Mouse (Mus musculus): Measurements from ENCODE around the gene Mical2. TPM values are rescaled to one million over a fixed set of nuclear protein-coding genes. Genes with fewer than 3 reads are reported as not detected.

The Mical2 gene
- total RNA-seq, 2 experiments from 2014 or later = 691 to 703 TPM

DNA sequence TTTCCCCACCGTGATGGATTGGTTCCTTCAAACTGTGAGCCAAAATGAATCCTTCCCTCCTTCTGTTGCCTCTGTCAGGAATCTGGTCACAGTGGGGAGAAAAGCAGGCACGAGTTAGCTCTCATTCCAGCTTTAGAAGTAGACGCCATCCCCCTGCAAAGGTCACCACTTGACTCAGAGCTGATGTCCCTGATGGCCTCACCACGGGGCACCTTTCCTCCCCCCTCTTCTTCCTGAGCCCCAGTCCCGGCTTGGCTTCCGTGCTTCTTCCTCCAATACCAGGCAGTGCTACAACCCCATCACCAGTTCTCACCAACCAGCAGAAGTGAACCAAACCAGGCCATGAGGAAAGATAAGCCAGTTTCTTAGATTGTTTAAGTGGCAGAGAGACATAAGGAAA lies 16.9 kb downstream of the Mical2 start:
- no peak for DNase-seq

DNA sequence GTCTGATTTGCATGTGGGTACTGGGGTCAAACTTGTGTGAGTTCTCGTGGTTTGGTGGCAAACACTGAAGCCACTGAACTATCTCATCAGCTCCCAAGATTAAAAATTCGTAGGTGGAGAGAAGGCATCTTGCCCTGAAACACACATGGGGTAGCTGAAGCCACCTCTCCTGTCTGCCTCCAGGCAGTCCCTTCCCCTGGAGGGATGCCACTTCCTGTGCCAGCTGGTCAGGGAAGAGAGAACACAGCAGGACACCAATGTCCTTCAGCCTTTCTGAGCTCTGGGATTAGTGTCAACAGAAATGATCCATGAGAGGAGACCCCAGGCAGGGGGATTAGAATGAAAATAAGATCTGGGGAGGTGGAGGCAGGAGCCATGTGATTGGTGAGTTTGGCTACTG lies 18.4 kb downstream of the Mical2 start:
- no peak for DNase-seq

DNA sequence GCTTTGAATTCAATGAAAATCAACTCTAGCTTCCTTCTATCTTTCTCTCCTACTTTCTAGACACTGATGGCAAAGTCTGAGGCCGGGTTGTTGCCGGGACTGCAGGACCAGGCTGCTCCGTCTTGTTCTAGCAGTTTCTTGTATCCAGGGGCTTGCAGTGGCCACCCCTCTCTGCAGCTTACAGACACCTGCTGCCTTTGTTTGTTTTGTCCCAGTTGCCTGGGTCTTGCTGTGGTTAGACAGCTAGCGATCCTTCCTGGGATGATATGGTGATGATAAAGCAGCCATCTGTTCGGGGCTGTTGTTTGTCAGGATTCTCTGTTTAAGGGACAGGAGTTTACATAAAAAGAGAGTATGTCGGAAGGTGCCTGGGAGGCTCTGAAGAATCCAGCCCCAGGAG lies 19.0 kb downstream of the Mical2 start:
- no peak for DNase-seq

DNA sequence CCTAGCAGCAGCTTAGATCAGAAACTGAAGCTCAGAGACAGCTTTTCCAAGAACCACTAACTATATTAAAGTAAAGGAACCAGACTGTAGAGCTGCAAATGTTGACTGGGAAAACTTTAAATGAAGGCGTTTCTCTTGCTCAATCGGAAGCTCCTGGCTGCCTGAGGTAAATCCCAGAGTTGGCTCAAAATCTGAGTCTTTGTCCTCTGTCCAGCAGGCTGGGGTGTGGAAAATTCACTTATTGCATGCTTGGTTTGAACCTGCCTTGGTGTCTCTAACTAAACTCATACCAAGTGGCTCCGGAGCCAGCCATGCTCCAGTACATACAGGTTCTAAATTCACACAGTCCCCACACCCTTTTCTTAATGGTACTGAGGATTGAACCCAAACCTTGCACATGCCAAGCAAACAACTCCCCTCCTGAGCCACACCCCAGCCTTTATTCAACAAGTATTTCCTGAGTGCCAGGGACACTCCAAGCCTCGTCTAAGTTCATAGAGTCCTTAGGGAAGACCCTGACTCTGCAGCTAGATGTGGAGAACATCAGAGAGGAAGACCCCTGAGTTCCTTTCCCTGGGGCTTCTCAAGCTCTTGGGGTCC lies 20.3 kb downstream of the Mical2 start:
- DNase-seq = no peak

DNA sequence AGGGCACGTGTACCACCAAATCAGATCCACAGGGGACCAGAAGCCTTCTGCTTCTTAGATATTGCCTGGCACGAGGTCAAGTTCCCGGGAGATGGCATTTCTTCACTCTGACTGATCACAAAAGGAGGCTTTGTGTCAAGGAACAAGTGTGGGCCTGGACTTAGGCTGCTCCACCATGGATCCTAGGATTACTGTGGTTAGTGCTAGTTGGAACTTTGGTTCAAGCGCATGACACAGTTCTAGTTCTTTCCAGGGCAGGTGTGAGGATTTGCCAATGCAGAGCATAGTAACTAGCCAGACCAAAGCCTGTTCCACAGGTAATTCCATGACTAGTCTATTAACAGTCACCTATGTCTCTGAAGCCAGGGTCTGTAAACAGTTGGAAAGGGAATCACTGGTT lies 20.8 kb downstream of the Mical2 start:
- no peak for DNase-seq

DNA sequence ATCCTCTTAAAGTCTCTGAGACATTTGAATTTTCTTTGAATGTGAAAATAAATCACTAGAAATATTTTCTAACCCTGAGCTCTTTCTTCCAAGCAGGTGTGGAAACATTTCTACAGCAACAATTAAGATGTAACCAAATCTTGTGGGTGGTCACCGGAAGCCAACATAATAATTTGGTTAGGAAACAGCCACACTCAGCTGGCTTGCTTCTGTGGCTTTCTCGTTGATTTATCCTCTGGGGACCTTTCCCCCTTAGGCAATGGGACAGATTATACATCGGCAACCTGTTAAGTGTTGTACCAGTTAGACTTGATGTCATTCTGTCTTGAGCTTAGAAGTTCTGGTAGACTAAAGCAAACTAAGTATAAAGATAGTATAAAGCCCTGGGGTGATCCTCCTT lies 22.2 kb downstream of the Mical2 start:
- DNase-seq = no peak

DNA sequence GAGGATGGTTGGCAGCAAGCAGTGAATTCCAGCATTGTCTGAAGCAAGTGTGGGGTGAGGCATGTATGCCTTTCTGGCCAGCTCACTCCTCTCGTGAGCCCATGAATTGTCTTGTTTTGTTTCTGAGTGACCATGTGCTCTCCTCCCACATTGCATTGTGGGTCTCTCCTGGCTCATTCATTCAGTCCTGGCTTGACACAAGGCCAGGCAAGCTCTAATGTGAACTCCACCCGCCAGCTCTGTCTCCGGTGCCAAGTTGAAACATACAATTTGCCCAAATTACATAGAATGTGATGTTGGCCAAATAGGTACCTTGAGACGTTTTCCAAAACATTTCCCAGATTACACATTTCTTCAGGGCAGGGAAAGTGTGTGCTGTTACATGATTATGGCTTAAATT lies 23.8 kb downstream of the Mical2 start:
- no peak for DNase-seq

DNA sequence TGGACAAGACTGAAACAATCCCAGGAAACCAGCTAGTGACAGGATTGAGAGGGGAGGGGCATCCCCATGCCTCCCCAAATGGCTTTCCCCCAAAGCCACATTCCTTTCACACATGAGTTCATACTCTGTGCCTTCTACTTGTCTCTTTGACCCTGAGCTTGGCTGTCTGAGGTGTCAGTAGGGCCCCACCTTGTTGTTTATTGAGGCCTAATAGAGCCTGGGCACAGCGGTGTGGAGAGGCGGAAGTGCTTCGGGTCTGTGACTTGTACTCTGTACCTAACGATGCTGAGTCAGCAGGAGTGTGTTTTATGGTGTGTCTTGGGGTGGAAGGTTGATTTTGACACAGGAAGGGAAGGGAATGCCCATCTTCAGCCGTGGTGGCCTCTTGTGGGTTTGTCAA lies 26.4 kb downstream of the Mical2 start:
- no peak for DNase-seq

DNA sequence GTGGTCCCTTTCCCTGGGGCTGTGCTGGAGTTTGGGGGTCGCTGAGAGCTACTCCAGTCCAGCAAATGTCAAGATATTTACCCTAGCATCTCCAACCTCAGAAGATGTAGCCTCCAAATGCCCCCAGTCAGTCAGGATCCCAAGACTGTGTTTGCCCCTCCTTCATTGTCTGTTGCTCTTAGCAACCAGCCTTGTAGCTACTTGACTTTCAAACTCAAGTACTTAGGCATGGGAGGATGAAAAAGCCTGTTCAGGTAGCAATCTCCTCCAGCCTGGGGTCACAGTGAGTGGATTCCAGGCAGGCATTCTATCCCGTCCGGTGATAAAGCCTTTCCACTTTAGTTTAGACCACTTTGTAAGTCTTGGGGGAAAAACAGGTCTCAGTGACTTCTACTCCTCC lies 28.6 kb downstream of the Mical2 start:
- no peak for DNase-seq

DNA sequence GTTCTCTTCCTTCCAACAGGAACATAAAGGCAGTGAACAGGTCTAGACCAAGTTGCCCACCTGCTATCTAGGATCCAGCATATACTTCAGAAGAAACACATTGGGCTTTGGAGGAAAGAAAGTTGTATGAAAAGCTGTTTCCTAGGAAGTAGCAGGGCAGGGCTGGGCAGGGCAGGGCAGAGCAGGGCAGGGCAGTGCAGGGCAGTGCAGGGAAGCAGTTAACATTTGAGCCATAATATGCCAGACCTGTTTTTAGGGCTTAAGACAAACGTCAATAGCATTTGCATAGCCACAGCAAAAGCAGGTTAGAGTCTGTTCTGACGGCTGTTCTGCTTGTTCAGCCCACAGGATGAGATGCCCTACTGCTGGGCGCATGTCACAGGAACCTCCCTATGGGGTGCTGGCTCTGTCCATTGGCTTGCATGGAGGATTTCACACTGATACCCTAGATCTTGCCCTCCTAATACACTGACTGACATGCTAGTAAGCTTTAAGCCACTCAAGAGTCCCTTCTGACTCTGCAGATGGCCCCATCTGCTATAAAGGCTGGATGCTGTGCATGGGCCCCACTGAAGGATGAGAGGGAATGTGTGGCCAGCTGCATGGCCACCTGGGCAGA lies 29.7 kb downstream of the Mical2 start:
- no peak for DNase-seq

DNA sequence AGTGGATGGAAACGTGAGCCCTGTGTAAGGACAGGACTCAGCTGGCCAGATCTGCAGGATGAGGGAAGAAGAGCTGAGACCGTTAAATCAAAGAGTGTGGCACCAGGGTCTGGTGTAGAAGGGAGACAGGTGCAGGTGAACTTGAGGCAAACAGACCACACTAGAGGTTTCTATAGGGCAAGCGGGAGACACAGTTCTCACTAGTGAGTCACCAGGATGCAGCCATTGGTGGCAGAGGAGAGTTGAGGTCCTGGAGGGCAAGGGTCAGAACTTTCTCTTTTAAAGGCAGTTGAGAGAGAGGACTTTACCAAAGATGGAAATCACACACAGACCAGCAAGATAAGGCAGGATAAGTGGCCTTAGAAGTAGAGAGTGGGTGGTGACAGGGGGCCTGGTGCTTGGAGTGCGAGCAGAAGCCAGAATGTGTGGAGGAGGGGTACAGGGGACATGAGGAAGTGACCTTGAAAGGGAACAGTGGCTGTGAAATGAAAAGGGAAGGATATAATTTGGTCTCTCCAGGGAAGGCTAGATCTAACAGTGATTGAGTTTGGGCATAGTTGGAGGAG lies 32.8 kb downstream of the Mical2 start:
- DNase-seq = no peak

DNA sequence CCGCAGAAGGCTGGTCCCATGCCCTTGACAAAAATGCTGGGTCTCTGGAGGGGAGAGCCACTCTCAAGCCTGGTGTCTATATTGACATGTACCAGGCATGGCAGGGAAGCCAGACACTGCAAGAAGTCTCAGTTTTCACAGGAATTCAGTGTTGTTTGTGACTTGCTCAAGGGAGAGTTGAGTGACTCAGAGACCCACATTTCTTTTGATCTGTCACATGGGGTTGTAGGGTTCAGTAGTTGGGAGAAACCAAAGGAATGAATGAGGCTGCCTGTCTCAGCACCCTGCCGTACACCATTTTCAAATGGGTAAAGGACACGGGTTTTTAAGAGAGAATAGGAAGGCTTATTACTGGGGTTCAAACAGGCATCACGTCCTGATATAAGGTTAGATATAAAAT lies 33.6 kb downstream of the Mical2 start:
- no peak for DNase-seq

DNA sequence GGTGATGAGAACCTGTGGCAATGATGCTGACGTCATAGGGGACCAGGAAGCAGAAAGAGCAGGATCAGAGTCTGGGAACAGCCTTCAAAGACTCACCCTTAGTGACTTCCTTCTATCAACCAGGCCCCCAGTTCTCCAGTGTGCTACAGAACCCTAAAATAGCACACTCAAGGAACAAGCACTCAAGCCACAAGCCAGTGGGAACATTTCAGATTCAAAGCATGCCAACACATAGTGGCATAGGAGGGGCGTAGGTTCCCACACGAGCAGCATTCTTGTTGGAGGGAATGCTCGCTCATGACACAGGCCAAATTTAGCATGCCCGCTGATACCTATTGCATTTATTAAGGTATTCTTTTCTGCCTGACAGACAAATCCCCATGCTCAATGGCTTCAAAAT lies 35.5 kb downstream of the Mical2 start:
- no peak for DNase-seq

DNA sequence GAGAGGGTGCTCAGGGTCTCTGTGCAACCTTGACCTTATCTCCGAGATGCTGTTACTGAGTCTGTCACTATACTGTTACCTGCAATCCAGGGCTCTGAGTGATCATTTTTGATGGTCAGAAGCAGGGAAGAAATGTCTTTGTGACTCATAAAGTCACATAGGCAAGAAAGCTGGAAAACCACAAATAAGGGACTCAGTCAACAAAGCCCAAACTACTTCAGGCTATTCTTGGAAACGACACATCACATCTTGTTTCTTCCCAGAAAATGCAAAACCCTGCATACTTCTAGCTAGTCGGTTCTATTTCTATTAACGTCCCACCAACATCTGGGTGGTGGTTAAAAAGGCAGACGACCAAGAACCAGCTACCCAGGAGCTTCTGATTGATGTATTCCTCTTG lies 41.6 kb downstream of the Mical2 start:
- no peak for DNase-seq

DNA sequence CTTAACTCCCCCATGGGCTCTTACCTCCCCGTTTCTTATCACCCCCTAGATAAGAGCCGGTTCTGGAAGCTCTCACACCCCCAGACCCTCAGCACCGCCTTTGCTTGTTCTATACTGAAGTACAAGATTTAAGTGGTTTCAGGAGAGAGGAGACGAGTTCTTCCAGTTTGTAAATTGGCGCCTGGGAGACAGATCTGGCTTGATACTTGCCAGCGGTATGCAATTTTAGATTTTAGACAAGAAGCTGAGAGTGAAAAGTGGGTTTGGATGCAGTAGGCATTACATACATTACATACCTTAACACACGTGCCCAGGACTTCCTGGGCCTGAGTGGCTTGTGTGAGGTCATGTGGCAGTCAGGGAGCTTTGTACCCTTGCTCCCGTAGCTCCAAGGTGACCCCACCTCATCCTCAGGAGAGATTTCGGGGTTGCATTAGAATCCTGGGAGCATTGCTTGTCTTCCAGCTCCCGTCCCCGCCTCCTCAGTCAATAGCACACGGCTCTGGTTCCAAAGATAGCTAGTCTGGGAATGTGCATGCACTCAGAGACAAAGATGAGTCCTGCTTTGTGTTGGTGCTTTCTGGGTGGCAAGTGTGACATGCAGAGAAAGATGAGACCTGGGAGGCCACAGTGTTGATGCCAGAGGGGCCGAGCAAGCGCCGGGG lies 43.2 kb downstream of the Mical2 start:
- no peak for DNase-seq

DNA sequence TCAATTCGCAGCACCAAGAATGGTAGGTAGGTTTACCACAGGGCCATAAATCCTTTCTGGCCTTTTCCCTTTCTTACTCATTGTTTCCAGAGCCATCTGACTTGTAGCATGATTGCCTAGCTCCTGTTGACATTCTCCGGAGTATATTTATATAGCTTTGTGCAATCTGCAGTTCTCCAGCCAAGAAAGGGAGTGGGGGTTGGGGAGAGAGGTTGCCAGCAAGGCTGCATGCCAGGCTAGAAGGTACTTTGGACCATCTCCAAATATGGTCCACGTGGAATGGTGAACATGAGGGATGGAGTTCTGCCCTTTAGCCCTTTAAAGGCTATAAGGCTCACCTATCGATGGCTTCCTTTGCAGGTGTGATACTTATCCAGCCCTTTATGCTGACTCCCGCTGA lies 45.2 kb downstream of the Mical2 start:
- no peak for DNase-seq

DNA sequence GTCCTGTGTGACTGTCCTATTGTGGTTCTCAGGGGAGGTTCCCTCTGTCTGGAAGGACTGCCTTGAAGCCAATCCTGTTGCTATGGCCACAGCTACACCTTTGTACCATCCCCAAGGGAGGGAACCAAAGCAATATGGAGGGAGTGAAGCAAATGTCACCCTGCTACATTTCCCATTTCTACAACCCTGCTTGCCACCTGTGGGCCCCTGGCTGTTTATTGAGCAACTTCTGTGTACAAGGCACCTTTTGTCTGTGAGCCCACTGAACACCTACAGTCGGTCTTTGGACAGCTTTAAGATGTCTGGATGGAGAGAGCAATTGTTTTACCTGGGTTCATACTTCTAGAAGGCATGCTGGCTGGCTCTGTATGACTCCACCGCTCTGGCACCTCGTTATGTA lies 46.0 kb downstream of the Mical2 start:
- no peak for DNase-seq

DNA sequence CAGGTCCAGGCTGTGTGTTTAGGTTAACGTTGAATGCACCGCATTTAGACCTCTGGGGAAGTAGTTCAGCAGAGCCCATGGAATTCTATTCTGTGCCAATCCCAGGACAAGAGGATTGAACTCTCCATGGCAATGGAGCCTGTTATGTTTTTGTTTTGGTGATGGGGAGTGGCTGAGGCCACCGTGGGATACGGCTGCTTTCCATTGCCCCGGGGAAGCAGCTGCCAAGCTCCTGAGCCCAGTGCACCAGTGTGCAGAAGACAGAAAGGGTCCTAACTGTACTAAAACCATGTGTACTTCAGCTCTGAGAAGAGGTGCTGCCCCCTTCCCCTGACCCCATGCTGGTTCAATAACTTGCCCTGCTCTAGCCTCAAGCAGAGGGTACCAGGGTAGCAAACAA lies 47.0 kb downstream of the Mical2 start:
- DNase-seq = no peak

DNA sequence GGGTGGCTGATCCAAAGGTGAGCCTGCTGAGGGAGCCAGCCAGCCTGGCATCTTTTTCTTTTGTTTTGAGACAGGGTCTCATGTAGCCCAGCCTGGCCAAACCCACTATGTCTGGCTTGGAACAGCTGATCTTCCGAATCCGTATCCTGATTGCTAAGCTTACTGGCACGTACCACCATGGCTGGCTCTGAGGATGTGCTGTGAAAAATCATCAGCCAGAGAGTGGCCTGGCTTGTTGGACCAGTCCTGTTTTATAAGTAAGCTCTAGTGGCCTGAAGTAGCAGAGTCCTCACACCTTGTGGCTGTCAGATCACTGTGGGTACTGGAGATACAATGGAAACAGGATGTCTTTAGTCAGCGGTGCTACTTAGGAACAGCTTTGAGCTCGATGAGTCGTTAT lies 47.8 kb downstream of the Mical2 start:
- no peak for DNase-seq

DNA sequence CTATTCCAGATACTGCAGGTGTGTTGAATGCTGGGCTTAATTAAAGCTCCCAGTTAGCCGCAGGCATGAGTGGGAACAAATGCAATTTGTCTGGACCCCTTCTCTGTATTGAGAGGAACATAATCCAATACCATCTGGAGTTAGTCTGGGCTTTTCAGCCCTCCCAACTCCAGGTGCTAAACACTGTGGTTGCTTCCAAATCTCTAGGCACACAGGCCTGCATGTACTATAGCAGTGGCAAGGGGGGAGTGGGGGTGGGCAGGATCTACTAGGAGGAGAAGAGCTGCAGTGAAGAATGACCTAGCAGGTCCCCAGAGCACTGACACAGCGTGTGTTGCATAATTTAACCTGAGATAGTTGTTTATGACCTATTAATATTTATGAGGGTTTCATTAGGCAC lies 49.0 kb downstream of the Mical2 start:
- no peak for DNase-seq

DNA sequence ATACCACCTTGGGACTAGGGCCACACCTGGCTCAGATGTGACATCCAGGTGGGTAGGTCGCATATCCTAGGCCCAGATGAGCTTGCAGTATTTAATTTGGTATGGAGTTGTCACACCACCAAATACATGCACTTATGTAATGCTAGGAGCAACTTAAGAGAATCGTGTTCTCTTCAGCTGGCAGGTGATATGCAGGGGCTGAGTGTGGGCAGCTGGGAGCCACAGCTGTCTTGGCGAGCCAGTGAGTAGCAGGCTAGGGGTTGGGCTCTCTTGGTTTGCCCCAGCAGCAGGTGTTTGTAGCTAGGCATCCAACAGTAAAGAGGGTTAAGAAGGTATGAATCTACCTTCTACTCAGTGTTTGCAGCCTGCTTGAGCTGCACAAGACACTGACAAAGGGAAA lies 49.4 kb downstream of the Mical2 start:
- DNase-seq = no peak

DNA sequence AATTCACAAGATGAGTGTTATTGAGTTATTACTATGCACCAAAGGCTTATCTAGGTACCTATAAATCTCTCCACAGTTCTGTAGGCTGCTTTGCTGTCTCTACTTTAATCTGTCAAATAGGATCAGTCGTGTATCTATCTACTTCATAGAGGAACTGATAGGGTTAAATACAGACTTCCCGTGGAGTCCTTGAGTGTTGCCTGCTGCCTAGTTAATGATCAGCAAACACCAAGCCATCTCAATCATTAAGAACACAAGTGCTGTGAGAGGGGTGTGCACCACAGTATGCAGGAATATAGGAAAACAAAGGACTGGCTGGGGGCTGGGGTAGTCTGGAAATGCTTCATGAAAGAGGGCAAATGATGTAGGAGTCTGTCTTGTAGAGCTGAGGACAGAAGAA lies 50.2 kb downstream of the Mical2 start:
- no peak for DNase-seq

DNA sequence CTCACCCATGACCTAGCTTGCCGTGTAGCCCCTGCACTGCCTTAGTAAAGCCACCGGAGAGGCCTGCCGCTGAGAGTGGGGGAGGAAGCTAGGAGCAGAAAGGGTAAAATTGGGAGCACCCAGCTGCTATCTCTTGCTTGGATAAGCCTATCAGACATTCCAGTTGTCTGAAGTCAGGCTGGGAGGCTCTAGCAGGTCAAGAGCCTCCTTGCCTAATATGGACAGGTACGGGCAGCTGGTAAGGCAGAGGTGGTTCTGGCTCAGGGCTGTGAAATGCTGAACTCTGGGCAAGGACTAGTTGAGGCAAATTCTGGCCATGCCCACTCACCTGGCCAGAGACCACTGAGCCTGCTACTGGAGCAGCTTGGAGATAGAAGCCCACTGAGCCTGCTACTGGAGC lies 51.2 kb downstream of the Mical2 start:
- no peak for DNase-seq

DNA sequence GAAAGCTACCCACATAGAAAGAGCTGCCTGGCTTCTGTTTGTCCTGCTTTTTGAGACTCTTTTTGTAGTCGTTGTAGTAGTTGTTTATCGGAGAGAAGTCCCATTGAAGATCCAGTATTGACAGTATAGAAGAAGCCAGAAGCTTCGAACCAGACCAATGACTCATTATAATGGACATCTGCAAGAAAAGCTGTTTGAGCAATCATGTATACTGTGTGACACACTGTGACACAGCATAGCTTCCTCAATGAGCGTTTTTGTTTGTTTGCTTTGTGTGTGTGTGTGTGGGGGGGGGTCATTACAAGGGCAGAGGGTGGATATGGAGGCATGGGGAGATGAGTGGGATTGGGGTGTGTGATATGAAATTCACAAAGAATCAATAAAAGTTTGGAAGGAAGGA lies 53.0 kb downstream of the Mical2 start:
- DNase-seq = no peak
